Mouse (Mus musculus) bone marrow, adult 2 months (tissue): Measurements from ENCODE around the gene Rrm2.

ENCODE experiments used
- CTCF ChIP-seq: fragments of 200-500 bp; IDR thresholded peaks from 2 replicates; pipeline ENCODE4 v1.5.1; 2011; ENCODE audit warnings: low read length, control low read depth; ENCODE audit not compliant: control insufficient read depth, insufficient read depth
- POLR2A ChIP-seq: fragments of 200-500 bp; IDR thresholded peaks from 2 replicates; pipeline ENCODE4 v1.6.1; 2011; ENCODE audit warnings: low read depth, mild to moderate bottlenecking, control low read depth, low read length, borderline replicate concordance; ENCODE audit not compliant: control insufficient read depth

GRCm38 (mm10) chr12:24662131-24662530 is 45.9 kb upstream of the Rrm2 start:
- TF ChIP-seq POLR2A, result no peak
- no peak for TF ChIP-seq CTCF
